Mouse (Mus musculus): ENCODE results near the gene Ptprm. TPM values are rescaled to one million over a fixed set of nuclear protein-coding genes. Genes with fewer than 3 reads are reported as not detected.
A peak's percentile ranks its signal among the peaks of the same experiment; 100 is the strongest.

The Ptprm gene
- polyA plus RNA-seq, 1 experiment from 2014 or later, result 12.9 TPM

GRCm38 (mm10) chr17:67140502-67140901, 213.8 kb downstream of the Ptprm start:
- H3K27me3 ChIP-seq, result no peaks in the 10 kb centered on the region
- 29% methylated on average over 1 of the region's 1 CpGs for WGBS
- H3K4me3 ChIP-seq, result no peak overlapping the region
- no peaks in the 10 kb centered on the region for H3K36me3 ChIP-seq
- ATAC-seq (ENCODE audit: low read depth), result no peak
- no peak overlapping the region for H3K4me2 ChIP-seq
- H3K27ac ChIP-seq (replicated peaks), result no peak overlapping the region
- H3K4me1 ChIP-seq (replicated peaks), result peaks cover 5% of the 10 kb centered on the region
- H3K9ac ChIP-seq, result no peak overlapping the region
- H3K9me3 ChIP-seq, result no peaks in the 10 kb centered on the region

- H3K4me2 ChIP-seq, result no peak overlapping the region
- H3K4me3 ChIP-seq, result no peak overlapping the region
- H3K9me3 ChIP-seq, result no peaks in the 10 kb centered on the region
- H3K27ac ChIP-seq (replicated peaks), result no peak overlapping the region
- no peaks in the 10 kb centered on the region for H3K36me3 ChIP-seq
- ATAC-seq (ENCODE audit: low read depth), result no peak
- H3K27me3 ChIP-seq, result no peaks in the 10 kb centered on the region
- no peak overlapping the region for H3K9ac ChIP-seq
- WGBS, result 81% methylated on average over 12 of the region's 12 CpGs
- peaks cover 5% of the 10 kb centered on the region for H3K4me1 ChIP-seq (replicated peaks)
Measured at GRCm38 (mm10) chr17:67138981-67139380, 215.3 kb downstream of the Ptprm start.

GRCm38 (mm10) chr17:67136876-67137275, 217.4 kb downstream of the Ptprm start:
- H3K4me1 ChIP-seq (replicated peaks), result peaks cover 10% of the 10 kb centered on the region
- H3K27ac ChIP-seq (replicated peaks), result no peak overlapping the region
- H3K4me3 ChIP-seq, result no peak overlapping the region
- WGBS, result 85% methylated on average over 7 of the region's 7 CpGs
- H3K36me3 ChIP-seq, result no peaks in the 10 kb centered on the region
- no peaks in the 10 kb centered on the region for H3K9me3 ChIP-seq
- H3K4me2 ChIP-seq, result no peak overlapping the region
- no peak for ATAC-seq (ENCODE audit: low read depth)
- H3K9ac ChIP-seq, result no peak overlapping the region
- H3K27me3 ChIP-seq, result no peaks in the 10 kb centered on the region

- no peak overlapping the region for H3K9ac ChIP-seq
- WGBS, result 79% methylated on average over 8 of the region's 8 CpGs
- H3K4me2 ChIP-seq, result no peak overlapping the region
- H3K36me3 ChIP-seq, result no peaks in the 10 kb centered on the region
- no peak overlapping the region for H3K4me3 ChIP-seq
- no peak overlapping the region for H3K27ac ChIP-seq (replicated peaks)
- no peaks in the 10 kb centered on the region for H3K27me3 ChIP-seq
- H3K9me3 ChIP-seq, result no peaks in the 10 kb centered on the region
- ATAC-seq (ENCODE audit: low read depth), result no peak
- peaks cover 10% of the 10 kb centered on the region for H3K4me1 ChIP-seq (replicated peaks)
Measured at GRCm38 (mm10) chr17:67136421-67136820, 217.8 kb downstream of the Ptprm start.

GRCm38 (mm10) chr17:67134235-67134634, 220.0 kb downstream of the Ptprm start:
- Histone ChIP-seq H3K4me3 (no peak overlapping the region), H3K4me1 (replicated peaks) (peaks cover 10% of the 10 kb centered on the region), H3K4me2 (no peak overlapping the region), H3K36me3 (no peaks in the 10 kb centered on the region), H3K27ac (replicated peaks) (peak overlapping the region; percentile 34; the same call in 1 of the 2 replicates), H3K9me3 (no peaks in the 10 kb centered on the region), H3K27me3 (no peaks in the 10 kb centered on the region), H3K9ac (no peak overlapping the region)
- peak; percentile 33; the same call in 1 of the 2 replicates for ATAC-seq (ENCODE audit: low read depth)
- WGBS, result 79% methylated on average over 4 of the region's 4 CpGs

- peaks cover 11% of the 10 kb centered on the region for H3K4me1 ChIP-seq (replicated peaks)
- no peak overlapping the region for H3K9ac ChIP-seq
- no peaks in the 10 kb centered on the region for H3K36me3 ChIP-seq
- no peaks in the 10 kb centered on the region for H3K9me3 ChIP-seq
- WGBS, result 36% methylated on average over 13 of the region's 13 CpGs
- H3K27me3 ChIP-seq, result no peaks in the 10 kb centered on the region
- H3K4me2 ChIP-seq, result peak overlapping the region; percentile 4; the same call in 1 of the 2 replicates
- H3K4me3 ChIP-seq, result no peak overlapping the region
- peak; percentile 78 for ATAC-seq (ENCODE audit: low read depth)
- H3K27ac ChIP-seq (replicated peaks), result peak overlapping the region; percentile 56; the same call in 1 of the 2 replicates
Measured at GRCm38 (mm10) chr17:67133440-67134103, 220.7 kb downstream of the Ptprm start.

- Histone ChIP-seq H3K27ac (replicated peaks) (peak overlapping the region; percentile 56; the same call in 1 of the 2 replicates), H3K36me3 (no peaks in the 10 kb centered on the region), H3K4me1 (replicated peaks) (peaks cover 13% of the 10 kb centered on the region), H3K9ac (no peak overlapping the region), H3K4me3 (no peak overlapping the region), H3K9me3 (no peaks in the 10 kb centered on the region), H3K4me2 (no peak overlapping the region), H3K27me3 (no peaks in the 10 kb centered on the region)
- WGBS, result 95% methylated on average over 4 of the region's 4 CpGs
- no peak for ATAC-seq (ENCODE audit: low read depth)
Measured at GRCm38 (mm10) chr17:67133026-67133425, 221.2 kb downstream of the Ptprm start.

GRCm38 (mm10) chr17:67127530-67127929, 226.7 kb downstream of the Ptprm start:
- Histone ChIP-seq H3K4me1 (replicated peaks) (peaks cover 10% of the 10 kb centered on the region; the same call in 1 of the 2 replicates), H3K9me3 (no peaks in the 10 kb centered on the region), H3K4me3 (no peak overlapping the region), H3K9ac (no peak overlapping the region), H3K27me3 (no peaks in the 10 kb centered on the region), H3K27ac (replicated peaks) (no peak overlapping the region), H3K4me2 (no peak overlapping the region), H3K36me3 (no peaks in the 10 kb centered on the region)
- WGBS, result 76% methylated on average over 7 of the region's 7 CpGs
- no peak for ATAC-seq (ENCODE audit: low read depth)

- H3K4me1 ChIP-seq (replicated peaks), result peaks cover 10% of the 10 kb centered on the region; the same call in 1 of the 2 replicates
- no peaks in the 10 kb centered on the region for H3K27me3 ChIP-seq
- H3K9me3 ChIP-seq, result no peaks in the 10 kb centered on the region
- no peak overlapping the region for H3K27ac ChIP-seq (replicated peaks)
- H3K36me3 ChIP-seq, result no peaks in the 10 kb centered on the region
- no peak overlapping the region for H3K4me2 ChIP-seq
- 62% methylated on average over 4 of the region's 4 CpGs for WGBS
- H3K4me3 ChIP-seq, result no peak overlapping the region
- no peak for ATAC-seq (ENCODE audit: low read depth)
- H3K9ac ChIP-seq, result no peak overlapping the region
Measured at GRCm38 (mm10) chr17:67125596-67125995, 228.7 kb downstream of the Ptprm start.

- peaks cover 10% of the 10 kb centered on the region; the same call in 1 of the 2 replicates for H3K4me1 ChIP-seq (replicated peaks)
- WGBS, result 56% methylated on average over 5 of the region's 5 CpGs
- H3K27me3 ChIP-seq, result no peaks in the 10 kb centered on the region
- no peaks in the 10 kb centered on the region for H3K9me3 ChIP-seq
- H3K27ac ChIP-seq (replicated peaks), result no peak overlapping the region
- 0 out of 2 replicates have a peak, but pooled peaks have one; percentile 43 for ATAC-seq (ENCODE audit: low read depth)
- no peaks in the 10 kb centered on the region for H3K36me3 ChIP-seq
- H3K4me2 ChIP-seq, result no peak overlapping the region
- no peak overlapping the region for H3K9ac ChIP-seq
- H3K4me3 ChIP-seq, result no peak overlapping the region
Measured at GRCm38 (mm10) chr17:67124294-67124693, 230.0 kb downstream of the Ptprm start.

GRCm38 (mm10) chr17:67123722-67124121, 230.5 kb downstream of the Ptprm start:
- H3K27me3 ChIP-seq, result no peaks in the 10 kb centered on the region
- no peak overlapping the region for H3K27ac ChIP-seq (replicated peaks)
- H3K9me3 ChIP-seq, result no peaks in the 10 kb centered on the region
- 82% methylated on average over 5 of the region's 5 CpGs for WGBS
- ATAC-seq (ENCODE audit: low read depth), result no peak
- H3K4me3 ChIP-seq, result no peak overlapping the region
- peaks cover 14% of the 10 kb centered on the region for H3K4me1 ChIP-seq (replicated peaks)
- no peak overlapping the region for H3K9ac ChIP-seq
- H3K4me2 ChIP-seq, result no peak overlapping the region
- no peaks in the 10 kb centered on the region for H3K36me3 ChIP-seq

GRCm38 (mm10) chr17:67120863-67121262, 233.4 kb downstream of the Ptprm start:
- Histone ChIP-seq H3K36me3 (no peaks in the 10 kb centered on the region), H3K27ac (replicated peaks) (no peak overlapping the region), H3K4me1 (replicated peaks) (peaks cover 14% of the 10 kb centered on the region), H3K4me2 (no peak overlapping the region), H3K9ac (no peak overlapping the region), H3K4me3 (no peak overlapping the region), H3K9me3 (no peaks in the 10 kb centered on the region), H3K27me3 (no peaks in the 10 kb centered on the region)
- WGBS, result 76% methylated on average over 5 of the region's 5 CpGs
- no peak for ATAC-seq (ENCODE audit: low read depth)

All from neural tube, embryonic 13.5 days (tissue).